Mouse (Mus musculus) left cerebral cortex, adult 9 months (tissue): Measurements from ENCODE around the gene Nup43.

Source experiments
- DNase-seq, 2 experiments: peaks; one replicate each; pipeline ENCODE4 v3.0.0; 2022; ENCODE audit warnings: low spot score in 2 of 2

Nup43 gene

GRCm38 (mm10) chr10:7682249-7682648 is 14.9 kb downstream of the Nup43 start:
- no peak for DNase-seq

GRCm38 (mm10) chr10:7686902-7687301 is 19.6 kb downstream of the Nup43 start:
- DNase-seq: no peak

GRCm38 (mm10) chr10:7695286-7695685 is 28.0 kb downstream of the Nup43 start:
- no peak for DNase-seq

- DNase-seq: no peak
These were observed 32.8 kb downstream of the Nup43 start for GRCm38 (mm10) chr10:7700120-7700519.

GRCm38 (mm10) chr10:7702586-7702985 is 35.3 kb downstream of the Nup43 start:
- DNase-seq: no peak

- DNase-seq: no peak
These were observed 42.8 kb downstream of the Nup43 start for GRCm38 (mm10) chr10:7710121-7710520.

- DNase-seq: no peak
These were observed 45.2 kb downstream of the Nup43 start for GRCm38 (mm10) chr10:7712506-7712905.

- DNase-seq: no peak
These were observed 47.8 kb downstream of the Nup43 start for GRCm38 (mm10) chr10:7715056-7715455.

GRCm38 (mm10) chr10:7725751-7726500 is 58.6 kb downstream of the Nup43 start, which contains the start of gene Katna1:
TSS of gene Katna1 (plus strand) at chr10:7726000.
- peak; percentile 71 to 88 for DNase-seq

GRCm38 (mm10) chr10:7726501-7726812 is 59.2 kb downstream of the Nup43 start:
- DNase-seq: no peak

- no peak for DNase-seq
These were observed 59.7 kb downstream of the Nup43 start for GRCm38 (mm10) chr10:7727011-7727410.
